Mouse (Mus musculus) retina, postnatal 1 day (tissue): ENCODE results near the gene Naa80.

ENCODE experiments used
- DNase-seq: peaks from one replicate; pipeline ENCODE4 v3.0.0-alpha.2; 2012

Gene Naa80

GRCm38 (mm10) chr9:107598385-107598784 is 19.7 kb downstream of the Naa80 start:
- no peak for DNase-seq

GRCm38 (mm10) chr9:107599433-107599832 is 20.7 kb downstream of the Naa80 start:
- no peak for DNase-seq

DNA sequence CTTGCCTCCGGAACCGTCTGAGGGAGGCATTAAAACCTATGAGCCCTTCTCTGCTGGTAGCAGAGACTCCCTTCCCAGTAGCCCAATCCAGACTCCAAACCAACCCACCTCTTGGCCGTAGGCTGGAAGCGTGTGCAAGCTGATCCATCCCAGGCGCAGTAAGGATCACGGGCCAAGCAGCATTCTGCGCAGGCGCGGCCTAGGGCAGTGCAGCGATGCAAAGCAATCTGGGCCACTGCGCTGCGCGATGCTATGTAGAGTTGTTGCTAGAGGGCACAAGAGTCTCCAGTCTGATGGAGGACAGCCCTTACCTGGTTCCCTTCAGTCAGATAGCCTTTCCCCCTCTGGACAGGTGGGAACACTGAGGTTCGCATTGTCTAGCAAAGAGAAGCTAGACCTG is 21.2 kb downstream of the Naa80 start:
- DNase-seq, result peak; percentile 73

DNA sequence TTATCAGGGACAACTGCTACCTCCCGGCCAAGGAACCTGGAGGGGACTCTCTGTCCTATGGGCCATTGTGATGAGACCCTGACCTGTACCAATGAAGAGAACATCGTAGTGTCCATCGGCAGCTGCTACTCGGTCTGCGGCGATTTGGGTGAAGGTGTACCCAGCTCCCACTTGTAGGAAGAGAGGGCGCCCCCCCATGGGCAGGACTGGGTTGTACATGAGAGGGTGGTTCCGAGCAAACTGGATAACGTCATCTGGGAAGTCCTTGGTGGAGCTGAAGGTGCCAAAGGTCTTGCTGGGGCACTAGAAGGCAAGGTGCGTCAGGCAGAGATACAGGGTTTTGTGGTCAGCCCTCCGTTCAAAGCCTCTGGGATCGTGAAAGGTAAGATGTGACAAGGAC is 22.1 kb downstream of the Naa80 start:
- DNase-seq, result no peak

DNA sequence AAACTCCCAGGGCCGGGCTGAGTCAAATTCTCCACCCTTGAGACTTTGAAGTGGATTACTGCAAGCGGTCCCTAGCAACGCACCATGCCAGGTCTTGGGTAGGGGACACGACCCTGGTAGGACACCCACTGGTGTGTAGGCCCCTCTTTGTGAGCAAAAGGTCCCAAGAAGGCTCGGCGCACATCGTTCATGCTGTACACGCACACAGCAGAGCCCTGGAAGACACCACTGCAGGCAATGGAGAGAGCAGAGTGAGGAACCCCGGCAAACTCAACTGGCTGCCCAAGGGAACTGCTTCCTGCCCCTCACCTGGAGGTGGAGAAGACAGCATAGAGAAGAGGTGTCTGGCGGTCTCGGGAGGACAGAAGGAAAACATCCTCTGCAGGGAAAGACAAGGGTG is 22.6 kb downstream of the Naa80 start:
- no peak for DNase-seq

GRCm38 (mm10) chr9:107602068-107602648 is 23.5 kb downstream of the Naa80 start:
- peak; percentile 90 for DNase-seq

GRCm38 (mm10) chr9:107603251-107603650 is 24.6 kb downstream of the Naa80 start:
- DNase-seq, result no peak

DNA sequence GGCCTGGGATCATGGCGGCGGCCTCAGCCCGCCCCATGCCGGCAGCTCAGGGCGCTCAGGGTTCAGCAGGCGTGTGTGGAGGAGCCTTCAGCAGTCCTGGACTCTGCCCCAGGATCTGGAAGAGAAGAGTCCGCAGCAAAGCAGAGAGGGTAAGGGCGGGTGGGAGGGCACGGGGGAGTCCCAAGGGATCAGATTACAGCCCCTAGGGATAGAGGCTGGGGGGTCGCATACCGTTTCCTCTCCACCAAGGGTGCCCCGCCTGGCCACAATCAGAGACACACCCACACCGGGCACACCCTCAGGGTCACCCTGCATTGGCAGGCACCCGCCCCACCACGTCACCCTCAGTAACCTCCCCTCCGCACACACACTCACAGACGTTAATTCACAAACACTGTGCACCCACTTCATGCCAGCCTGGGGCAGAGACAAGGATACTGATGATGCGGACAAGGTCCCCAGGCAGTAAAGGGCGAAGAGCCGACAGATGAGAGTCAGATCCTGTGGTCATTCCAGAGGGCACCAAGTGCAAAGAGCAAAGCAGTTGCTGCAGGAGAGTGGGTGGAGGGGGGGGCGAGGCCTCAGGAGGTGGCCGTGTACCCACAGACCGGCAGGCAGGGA is 26.5 kb downstream of the Naa80 start:
- DNase-seq, result peak; percentile 20

DNA sequence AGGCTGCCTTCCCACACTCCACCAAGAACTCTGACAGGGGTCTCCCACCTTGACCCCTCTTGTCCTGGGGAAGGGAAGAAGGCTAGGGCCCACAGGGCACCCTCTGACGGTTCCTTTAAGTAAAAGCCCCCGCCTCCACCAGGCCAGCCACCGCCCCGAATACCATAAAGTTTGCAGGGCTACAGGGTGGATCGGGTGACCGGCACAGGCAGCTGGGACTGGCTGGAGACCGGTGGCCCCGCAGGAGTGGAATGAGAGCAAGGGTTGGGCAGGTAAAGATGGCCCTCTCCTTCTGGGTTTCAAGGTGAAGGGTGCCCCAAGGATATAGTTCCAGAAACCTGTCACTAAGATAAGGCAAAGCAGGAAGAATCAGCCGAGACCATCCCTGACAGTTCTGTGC is 27.9 kb downstream of the Naa80 start:
- no peak for DNase-seq

DNA sequence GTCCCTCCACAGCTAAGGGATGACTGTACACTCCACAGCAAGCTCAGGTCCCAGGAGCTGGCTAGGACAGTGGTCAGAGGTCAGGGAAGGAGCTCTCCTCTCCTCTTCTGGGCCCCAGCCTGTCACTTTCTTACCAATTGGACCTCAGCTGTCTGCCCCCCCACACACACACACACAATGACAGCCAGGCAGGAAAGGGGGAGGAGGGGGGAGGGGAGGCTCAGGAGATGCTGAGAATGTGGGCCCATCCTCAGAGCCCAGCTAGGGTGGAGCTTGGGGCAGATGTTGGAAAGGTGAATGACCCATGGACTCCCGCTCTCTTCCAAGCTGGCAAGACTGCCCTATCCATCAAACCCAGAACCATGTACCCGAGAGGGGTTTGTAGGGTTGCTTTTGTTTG is 28.3 kb downstream of the Naa80 start:
- peak; percentile 41 for DNase-seq

- no peak for DNase-seq
Observed at GRCm38 (mm10) chr9:107607653-107608245, 29.1 kb downstream of the Naa80 start.

- DNase-seq, result peak; percentile 65
Observed at GRCm38 (mm10) chr9:107608741-107609432, 30.2 kb downstream of the Naa80 start, which contains the start of gene Sema3b. Gene Sema3b, minus strand, starts transcription at chr9:107609229.

DNA sequence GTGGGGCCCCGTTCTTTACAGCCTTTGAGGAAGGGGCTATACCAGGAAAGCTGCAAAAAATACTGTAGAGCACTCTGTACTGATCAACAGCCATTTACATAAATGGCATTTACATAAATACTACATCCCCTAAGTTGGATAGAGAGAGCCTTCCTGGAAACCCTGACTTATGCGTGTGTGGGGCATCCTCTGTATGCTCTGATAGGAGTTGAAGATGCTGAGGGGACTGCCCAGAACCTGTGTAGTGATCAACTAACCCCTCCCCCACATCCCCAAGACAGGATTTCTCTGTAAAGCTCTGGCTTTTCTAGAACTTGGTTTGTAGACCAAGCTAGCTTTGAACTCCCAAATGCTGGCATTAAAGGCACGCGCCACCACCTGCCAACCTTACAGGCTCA is 30.7 kb downstream of the Naa80 start:
- no peak for DNase-seq

DNA sequence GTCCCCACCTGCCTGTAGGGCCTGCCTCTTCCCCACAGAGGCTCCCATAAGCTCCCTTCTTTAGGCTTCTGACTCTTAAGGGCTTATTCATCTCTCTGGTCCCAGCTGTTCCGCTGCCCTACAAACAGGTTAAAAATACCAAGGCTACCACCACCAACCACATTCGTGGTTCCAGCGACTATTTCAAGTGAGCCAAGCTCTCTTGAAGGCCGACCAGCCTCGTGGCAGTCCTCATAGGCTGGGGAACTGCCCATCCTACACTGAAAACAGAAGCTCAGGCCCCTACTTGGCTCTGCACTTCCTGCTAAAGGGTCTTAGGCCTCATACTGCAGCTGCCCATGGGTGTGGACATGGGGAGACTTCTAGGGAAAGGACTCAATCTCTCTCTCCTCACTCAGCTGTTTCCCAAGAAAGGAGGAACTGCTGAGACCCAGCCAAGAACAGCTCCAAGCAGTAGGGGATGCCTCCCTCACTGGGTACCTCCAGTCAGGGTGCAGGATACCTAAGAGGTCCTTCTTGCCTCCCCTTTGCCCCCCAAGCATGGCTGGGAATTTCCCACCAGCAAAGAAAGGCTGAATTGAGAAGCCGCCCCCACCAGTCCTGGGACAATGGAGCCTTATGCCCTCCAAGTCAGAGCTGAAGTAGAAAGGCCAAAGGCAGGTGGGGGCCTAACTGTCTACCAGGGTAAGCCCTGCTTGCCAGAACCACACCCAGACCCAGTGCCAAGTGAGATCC is 32.9 kb downstream of the Naa80 start:
- DNase-seq, result no peak

GRCm38 (mm10) chr9:107612191-107612944 is 33.7 kb downstream of the Naa80 start:
- DNase-seq, result peak; percentile 99

- DNase-seq, result no peak
Observed at GRCm38 (mm10) chr9:107612945-107613569, 34.4 kb downstream of the Naa80 start.

DNA sequence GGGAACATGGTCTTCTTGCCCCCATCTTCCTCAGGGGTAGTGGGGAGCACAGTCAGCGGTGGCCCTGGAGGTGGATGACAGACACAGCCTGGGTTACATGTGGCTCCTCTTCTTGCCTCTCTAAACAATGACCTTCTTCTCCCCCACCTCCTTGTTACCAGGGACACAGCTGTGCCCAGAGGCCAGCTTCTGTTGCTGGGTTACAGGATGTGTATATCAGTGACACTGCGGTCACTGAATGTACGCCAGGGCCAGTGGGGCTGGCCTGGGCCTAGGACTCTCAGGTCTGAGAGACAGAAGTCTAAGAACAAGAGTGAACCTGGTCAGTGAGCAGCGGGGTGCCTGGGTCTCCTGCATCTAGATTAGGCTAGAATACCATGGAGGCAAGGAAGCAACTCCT is 36.3 kb downstream of the Naa80 start:
- DNase-seq, result peak; percentile 78

DNA sequence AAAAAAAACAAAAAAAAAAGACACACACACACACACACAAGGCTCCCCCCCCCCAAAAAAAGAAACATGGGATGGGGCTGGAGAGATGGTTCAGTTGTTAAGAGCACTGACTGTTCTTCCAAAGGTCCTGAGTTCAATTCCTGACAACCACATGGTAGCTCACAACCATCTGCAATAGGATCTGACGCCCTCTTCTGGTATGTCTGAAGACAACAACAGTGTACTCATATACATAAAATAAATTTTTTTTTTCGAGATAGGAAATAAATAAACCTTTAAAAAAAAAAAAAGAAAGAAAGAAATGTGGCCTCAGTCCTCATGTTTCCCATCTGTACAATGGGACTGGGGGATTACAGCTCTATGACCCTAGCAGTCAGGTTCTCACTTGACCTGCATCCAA is 38.8 kb downstream of the Naa80 start:
- no peak for DNase-seq

- no peak for DNase-seq
Observed at GRCm38 (mm10) chr9:107618098-107618497, 39.4 kb downstream of the Naa80 start.

DNA sequence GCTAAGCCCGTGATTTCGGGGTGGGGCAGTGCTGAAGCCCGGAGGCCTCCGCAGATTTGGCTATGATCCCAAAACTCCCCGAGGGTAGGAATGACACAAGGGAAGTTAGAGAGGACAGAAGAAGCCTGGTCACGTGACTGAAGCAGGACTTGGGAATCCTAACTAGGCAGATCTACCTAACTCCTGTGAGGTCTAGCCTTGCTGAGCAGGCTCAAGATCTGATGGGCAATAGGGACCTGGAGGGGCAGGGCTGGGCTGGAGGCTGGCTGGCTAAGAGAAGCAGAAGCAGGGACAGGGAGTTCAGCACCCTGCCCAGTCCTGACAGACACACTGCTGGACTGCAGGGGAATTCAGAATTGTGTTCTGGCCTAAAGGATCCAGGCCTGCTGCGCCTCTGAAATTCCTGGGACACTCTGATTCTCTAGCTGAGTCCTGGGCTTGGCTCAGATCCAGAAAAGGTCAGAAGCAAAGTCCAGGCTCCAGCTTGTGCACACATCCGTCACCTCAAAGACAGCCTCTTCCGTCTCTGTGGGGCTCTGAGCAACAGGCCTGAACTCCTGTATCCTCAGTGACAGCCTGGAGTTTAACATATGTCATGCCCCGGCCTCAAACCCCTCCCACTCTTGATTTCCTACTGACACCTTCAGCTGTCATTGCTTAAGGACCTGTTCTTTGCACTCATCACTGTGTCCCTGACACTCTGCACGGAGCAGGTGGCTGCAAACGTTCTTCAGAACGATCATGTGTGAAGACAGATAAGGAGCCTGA is 40.3 kb downstream of the Naa80 start:
- DNase-seq, result peak; percentile 28

DNA sequence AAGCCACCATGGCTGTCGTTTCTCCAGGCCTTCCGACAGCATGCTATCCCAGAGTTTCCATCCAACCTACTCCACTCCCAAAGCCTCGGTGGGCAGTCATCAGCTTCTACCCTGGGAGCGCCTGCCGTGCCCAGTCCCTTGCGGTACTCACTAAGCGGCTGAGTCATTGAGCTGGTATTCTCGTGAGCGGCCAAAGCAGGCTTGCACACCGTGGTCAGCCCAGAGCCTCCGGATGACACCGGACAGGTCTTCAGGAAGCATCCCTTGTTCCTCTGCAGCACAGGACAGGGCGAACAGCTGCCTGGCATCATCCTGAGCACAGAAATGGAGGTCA is 40.8 kb downstream of the Naa80 start:
- DNase-seq, result no peak
